Mouse (Mus musculus): ENCODE data around the gene Brd3os.

Brd3os gene

GRCm38 (mm10) chr2:27418577-27419070 is 23.5 kb upstream of the Brd3os start:
- no peak for DNase-seq (ENCODE audit: extremely low read depth, insufficient read length, low spot score)

DNA sequence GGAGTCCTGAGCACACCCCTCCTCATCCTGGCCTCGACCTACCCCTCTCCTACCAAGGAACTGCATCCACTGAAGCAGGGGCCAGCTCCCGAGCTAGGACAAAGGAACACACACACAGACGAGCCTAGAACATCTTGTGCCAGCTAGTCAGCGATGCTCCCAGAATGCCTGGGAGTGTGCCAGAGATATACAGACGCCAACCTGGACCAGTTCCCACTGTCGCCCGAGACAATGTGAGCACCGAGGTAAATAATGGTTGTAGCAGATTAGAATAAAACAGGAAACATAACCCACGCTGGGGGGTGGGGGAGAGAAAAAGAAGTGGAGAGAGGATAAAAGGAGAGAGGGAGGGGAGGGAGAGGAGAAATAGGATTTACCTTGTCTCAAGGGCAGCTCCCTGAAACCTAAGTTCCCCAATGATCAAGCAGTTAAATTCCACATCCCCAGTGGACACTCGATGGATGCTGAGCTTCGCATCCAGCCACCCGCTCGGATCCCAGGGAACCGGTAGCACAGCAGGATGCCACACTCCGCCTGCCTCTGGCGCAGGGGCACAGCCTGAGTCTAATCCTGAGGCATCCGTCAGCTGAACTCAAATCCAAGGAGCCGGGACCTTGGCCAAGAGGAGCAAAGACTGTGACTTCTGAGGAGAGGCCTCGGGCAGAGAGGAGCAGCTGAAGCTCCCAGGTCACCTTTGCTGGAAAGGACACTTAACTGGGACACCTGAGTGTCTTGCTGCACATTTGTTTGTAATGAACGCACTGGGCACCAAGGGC is 20.6 kb upstream of the Brd3os start:
- peak; percentile 22 for DNase-seq (ENCODE audit: extremely low read depth, insufficient read length, low spot score)

- DNase-seq (ENCODE audit: extremely low read depth, insufficient read length, low spot score), result no peak
These were observed 18.5 kb upstream of the Brd3os start for GRCm38 (mm10) chr2:27423596-27423995.

DNA sequence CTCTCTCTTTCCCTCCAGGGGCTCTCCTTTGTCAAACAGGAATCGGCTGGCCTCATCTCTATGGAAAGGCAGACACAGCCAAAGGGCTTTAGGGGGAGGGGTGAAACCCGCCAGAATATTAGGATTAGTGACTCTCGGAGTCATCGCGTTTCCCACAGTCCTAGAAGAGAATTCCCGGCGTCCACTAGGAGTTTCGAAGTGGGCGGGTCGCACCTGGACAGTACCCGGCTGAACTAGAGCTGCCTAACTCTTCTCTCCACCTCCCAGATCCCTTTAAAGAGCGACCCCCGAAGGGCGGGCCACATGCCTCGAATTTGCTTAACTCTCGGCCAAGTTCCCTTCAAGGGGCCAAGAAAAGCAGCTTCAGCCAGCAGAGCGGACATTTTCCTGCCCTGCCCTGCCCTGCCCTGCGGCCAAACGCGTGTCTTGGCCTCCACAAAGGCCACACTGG is 16.9 kb upstream of the Brd3os start:
- DNase-seq (ENCODE audit: extremely low read depth, insufficient read length, low spot score), result peak; percentile 58

GRCm38 (mm10) chr2:27425751-27426405 is 16.2 kb upstream of the Brd3os start:
- DNase-seq (ENCODE audit: extremely low read depth, insufficient read length, low spot score), result peak; percentile 76

DNA sequence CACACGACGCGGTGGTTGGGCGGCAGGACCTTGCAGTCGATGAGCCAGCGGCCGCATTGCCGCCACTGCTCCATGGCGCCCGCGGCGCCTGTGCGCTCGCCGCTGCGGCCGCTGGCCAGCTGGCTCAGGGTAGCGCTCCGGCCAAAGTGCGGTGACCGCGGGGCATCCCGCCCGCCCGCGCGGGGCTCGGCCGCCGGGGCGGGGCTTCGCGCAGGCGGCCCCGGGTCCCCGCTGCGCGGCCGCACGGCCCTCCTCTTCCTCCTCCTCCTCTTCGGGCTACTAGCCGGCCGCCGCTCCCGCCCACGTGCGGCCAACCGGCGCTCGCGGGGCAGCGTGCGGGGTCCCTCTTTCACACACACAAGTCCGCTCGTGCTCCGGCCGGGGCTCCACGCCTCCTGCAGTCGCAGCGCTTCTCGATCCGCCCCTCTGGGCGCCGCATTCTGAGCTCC is 15.7 kb upstream of the Brd3os start:
- DNase-seq (ENCODE audit: extremely low read depth, insufficient read length, low spot score), result no peak

- peak; percentile 90 for DNase-seq (ENCODE audit: extremely low read depth, insufficient read length, low spot score)
These were observed 15.2 kb upstream of the Brd3os start, which contains the start of gene Vav2 for GRCm38 (mm10) chr2:27426855-27427457. Vav2 (minus strand) TSS chr2:27427033.

- DNase-seq (ENCODE audit: extremely low read depth, insufficient read length, low spot score), result no peak
These were observed 14.1 kb upstream of the Brd3os start for GRCm38 (mm10) chr2:27428071-27428470.

DNA sequence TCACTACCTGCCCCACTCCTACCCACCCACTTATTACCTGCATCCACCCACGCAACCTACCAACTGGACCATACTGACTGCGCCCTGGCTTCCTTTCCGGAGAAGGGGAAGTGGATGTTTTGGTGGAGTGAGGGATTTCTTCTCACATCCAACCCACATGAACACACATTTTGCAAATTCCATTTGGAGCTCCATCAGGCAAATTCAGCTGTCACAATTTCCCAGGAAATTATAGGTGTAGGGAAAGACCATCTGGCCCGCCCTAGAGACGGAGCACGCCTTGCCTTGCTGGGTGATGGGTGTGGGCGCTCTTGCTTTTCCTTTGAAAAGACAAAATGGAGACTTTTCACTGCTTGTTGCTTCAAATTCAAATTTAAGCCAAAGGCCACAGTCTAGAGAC is 11.5 kb upstream of the Brd3os start:
- no peak for DNase-seq (ENCODE audit: extremely low read depth, insufficient read length, low spot score)

DNA sequence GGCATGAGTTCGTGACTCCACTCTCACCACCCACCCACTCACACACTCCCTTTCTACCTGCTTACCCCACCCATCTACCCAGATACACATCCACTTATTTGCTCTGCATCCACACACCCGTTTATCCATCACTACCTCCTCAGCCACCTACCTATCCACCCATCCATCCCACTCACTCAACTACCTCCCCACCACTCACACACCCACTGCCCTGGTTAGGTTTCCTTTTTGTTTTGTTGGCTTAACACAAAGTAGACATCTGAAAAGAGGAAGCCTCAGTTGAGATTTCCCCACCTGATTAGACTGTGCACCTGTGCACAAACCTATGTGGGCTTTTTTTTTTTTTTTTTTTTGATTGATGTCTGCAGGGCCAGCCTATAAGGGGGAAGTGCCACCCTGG is 9.5 kb upstream of the Brd3os start:
- DNase-seq (ENCODE audit: extremely low read depth, insufficient read length, low spot score), result no peak

DNA sequence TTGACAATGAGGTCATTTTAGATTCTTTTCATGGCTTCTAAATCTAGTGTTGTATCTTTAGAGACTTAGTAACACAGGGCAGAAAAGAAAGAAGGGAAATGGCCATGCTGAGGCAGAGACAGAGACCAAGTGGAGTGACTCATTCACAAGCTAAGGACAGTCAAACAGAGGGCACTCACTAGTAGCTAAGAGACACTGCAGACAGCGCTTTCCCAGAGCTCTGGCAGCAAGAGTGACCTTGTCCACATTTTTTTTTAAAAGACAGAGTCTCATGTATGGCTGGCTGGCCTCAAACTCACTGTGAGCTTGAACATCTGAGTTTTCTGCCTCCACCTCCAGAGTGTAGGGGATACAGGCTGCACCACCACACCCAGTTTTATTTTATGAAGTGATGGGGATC is 4.2 kb upstream of the Brd3os start:
- no peak for DNase-seq (ENCODE audit: extremely low read depth, insufficient read length, low spot score)

- DNase-seq (ENCODE audit: extremely low read depth, insufficient read length, low spot score), result peak; percentile 72
These were observed 3.8 kb upstream of the Brd3os start for GRCm38 (mm10) chr2:27438281-27438680.

GRCm38 (mm10) chr2:27442708-27443449 is 755 bp downstream of the Brd3os start:
- DNase-seq (ENCODE audit: extremely low read depth, insufficient read length, low spot score), result no peak

DNA sequence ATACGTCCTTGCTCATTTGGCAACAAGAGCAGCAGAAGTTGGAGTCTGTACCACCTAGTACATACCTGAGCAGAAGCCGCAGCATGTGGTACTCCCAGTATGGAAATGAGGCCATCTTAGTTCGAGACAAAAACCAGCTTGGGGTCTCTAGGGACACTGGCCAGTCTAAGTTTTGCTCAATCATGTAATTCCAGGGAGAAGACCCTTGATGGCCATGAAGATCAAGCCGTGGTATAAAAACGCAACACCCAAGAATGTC is 1.3 kb downstream of the Brd3os start:
- no peak for DNase-seq (ENCODE audit: extremely low read depth, insufficient read length, low spot score)

GRCm38 (mm10) chr2:27445910-27446309 is 3.8 kb downstream of the Brd3os start:
- no peak for DNase-seq (ENCODE audit: extremely low read depth, insufficient read length, low spot score)

DNA sequence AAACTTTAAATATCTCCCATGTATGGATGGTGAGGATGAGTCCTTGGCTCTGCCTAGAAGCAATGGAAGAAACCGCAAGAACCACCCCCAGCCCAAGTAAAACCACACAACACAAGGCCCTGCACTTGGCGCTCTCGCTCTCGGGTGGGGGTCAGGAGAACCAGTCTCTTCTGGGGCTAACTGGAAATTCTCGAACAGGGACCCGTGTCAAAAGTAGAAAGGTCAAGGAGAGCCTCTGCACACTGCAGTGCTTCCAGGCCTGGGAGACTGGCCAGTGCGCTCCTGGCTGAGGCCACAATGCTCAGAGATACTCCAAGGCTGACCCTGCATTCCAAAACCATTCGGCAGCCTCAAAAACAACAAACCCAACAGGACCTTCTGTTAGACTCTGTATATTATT is 4.7 kb downstream of the Brd3os start:
- no peak for DNase-seq (ENCODE audit: extremely low read depth, insufficient read length, low spot score)

GRCm38 (mm10) chr2:27447782-27448181 is 5.7 kb downstream of the Brd3os start:
- no peak for DNase-seq (ENCODE audit: extremely low read depth, insufficient read length, low spot score)

- no peak for DNase-seq (ENCODE audit: extremely low read depth, insufficient read length, low spot score)
These were observed 8.1 kb downstream of the Brd3os start for GRCm38 (mm10) chr2:27450226-27450625.

DNA sequence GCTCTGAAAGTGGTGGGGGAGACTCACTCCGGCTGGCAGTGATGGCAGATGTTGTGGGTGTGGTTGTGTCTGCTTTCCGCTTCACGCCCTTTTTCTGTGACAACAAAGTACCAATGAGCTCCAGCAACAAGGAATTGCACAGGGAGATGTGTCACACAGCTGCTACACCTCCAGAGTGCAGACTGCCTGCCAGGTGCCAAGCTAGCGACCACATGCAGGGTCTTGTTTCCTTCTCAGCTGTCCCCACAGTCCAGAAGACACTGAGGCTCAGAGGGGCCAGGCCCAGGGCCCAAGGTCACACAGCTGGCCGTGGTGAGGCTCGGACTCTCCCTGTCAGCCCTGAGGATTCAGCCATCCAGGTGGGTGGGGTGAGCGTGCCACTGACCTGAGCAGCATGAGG is 17.6 kb downstream of the Brd3os start:
- no peak for DNase-seq (ENCODE audit: extremely low read depth, insufficient read length, low spot score)

DNA sequence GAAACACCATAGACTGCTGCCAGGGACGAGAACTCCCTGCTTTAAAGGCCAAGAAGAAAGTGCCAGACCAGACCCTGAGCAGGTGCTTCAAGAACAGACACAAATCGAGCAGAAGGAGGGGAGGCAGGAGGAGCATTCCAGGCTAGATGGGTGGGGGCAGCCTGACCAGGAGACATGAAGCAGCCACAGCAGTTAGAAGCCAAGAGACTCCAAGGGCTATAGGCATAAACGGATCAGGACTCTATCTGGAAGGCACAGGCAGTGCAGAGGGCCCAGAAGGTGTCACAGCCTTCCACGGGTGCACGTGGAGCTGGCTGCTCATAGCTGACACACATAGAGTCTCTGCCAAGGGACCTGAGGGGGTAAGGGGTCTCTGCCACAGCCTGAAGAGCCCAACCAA is 18.0 kb downstream of the Brd3os start:
- DNase-seq (ENCODE audit: extremely low read depth, insufficient read length, low spot score), result no peak

DNA sequence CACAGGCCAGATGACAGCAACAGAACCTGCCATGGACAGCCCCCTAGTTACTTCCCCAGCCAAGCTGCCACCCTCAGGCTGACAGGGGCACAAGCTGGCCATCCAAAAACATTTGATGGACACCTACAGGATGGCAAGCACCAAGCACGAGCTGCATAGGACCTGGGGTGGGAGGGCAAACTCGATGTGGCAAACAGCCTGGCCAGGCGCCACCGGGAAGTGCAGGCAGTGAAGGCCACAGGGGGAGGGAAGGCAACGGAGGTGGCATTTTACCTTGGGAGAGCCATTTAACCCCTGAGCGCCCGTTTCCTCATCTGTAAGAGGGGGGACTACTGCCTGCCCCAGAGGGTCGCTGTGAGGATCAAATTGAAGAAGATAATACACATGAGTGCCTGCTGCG is 18.5 kb downstream of the Brd3os start:
- DNase-seq (ENCODE audit: extremely low read depth, insufficient read length, low spot score), result no peak

All from 3134 (cell line).